Mouse (Mus musculus) stomach, embryonic 16.5 days (tissue): ENCODE data around the gene Panx1. TPM values are rescaled to one million over a fixed set of nuclear protein-coding genes. Genes with fewer than 3 reads are reported as not detected.
A peak's percentile ranks its signal among the peaks of the same experiment; 100 is the strongest.

Experiments
- ATAC-seq: fragments of 200-750 bp; cut with Nextera tagmentation; 2 replicates; pipeline ENCODE4 v1.8.0; 2017; ENCODE audit warnings: moderate number of reproducible peaks, moderate TSS enrichment; ENCODE audit not compliant: insufficient read depth, low FRiP score
- H3K27ac ChIP-seq: fragments of 300-500 bp; sonication (generic); 2 replicates; pipeline ENCODE4 v1.5.1; 2014; ENCODE audit warnings: low read length
- H3K27me3 ChIP-seq: fragments of 300-500 bp; sonication (generic); 2 replicates; pipeline ENCODE4 v1.6.1; 2014; ENCODE audit warnings: low read length, control low read depth, mixed read lengths; ENCODE audit not compliant: control insufficient read depth, insufficient read depth
- H3K36me3 ChIP-seq: fragments of 300-500 bp; sonication (generic); 2 replicates; pipeline ENCODE4 v1.6.1; 2014; ENCODE audit warnings: low read length; ENCODE audit not compliant: control insufficient read depth, insufficient read depth
- H3K4me1 ChIP-seq: fragments of 300-500 bp; sonication (generic); 2 replicates; pipeline ENCODE4 v1.6.1; 2014; ENCODE audit warnings: low read length, control low read depth, mixed read lengths; ENCODE audit not compliant: control insufficient read depth, insufficient read depth
- H3K4me2 ChIP-seq: fragments of 300-500 bp; sonication (generic); 2 replicates; pipeline ENCODE4 v1.6.1; 2014; ENCODE audit warnings: low read depth, low read length, mixed read lengths
- H3K4me3 ChIP-seq: fragments of 300-500 bp; sonication (generic); replicated peaks from 2 replicates; pipeline ENCODE4 v1.5.1; 2014; ENCODE audit warnings: mild to moderate bottlenecking, low read length
- H3K9ac ChIP-seq: fragments of 300-500 bp; sonication (generic); 2 replicates; pipeline ENCODE4 v1.6.1; 2014; ENCODE audit warnings: low read length
- H3K9me3 ChIP-seq: fragments of 300-500 bp; sonication (generic); replicated peaks from 2 replicates; pipeline ENCODE4 v1.6.1; 2016; ENCODE audit warnings: low read length, control low read depth; ENCODE audit not compliant: control insufficient read depth
- WGBS: fragments of 180-500 bp; shearing (Covaris S2); extraction: QIAGEN DNeasy Blood & Tissue Kit; methylation state at CpG from one replicate; pipeline ENCODE4 v1.1.7; 2014; 5-methylcytosine and 5-hydroxymethylcytosine counted together
- polyA plus RNA-seq: library from polyadenylated mRNA; unstranded; fragments of >200 nt; fragmentation: Nextera tagmentation; extraction: Ambion mirVana; gene quantifications from 2 replicates; pipeline ENCODE4 v1.2.1, GENCODE M21; 2015

The Panx1 gene
- polyA plus RNA-seq, 1 experiment from 2014 or later = 25.9 TPM

- no peak overlapping the region for H3K4me3 ChIP-seq
- WGBS = 81% methylated on average over 11 of the region's 11 CpGs
- peaks cover 12% of the 10 kb centered on the region for H3K4me1 ChIP-seq
- H3K36me3 ChIP-seq = no peaks in the 10 kb centered on the region
- ATAC-seq = no peak
- no peak overlapping the region for H3K9ac ChIP-seq
- no peaks in the 10 kb centered on the region for H3K9me3 ChIP-seq
- no peak overlapping the region for H3K27ac ChIP-seq
- H3K4me2 ChIP-seq = no peak overlapping the region
- H3K27me3 ChIP-seq = no peaks in the 10 kb centered on the region
Observed at GRCm38 (mm10) chr9:15041556-15041955, 3.7 kb downstream of the Panx1 start.

DNA sequence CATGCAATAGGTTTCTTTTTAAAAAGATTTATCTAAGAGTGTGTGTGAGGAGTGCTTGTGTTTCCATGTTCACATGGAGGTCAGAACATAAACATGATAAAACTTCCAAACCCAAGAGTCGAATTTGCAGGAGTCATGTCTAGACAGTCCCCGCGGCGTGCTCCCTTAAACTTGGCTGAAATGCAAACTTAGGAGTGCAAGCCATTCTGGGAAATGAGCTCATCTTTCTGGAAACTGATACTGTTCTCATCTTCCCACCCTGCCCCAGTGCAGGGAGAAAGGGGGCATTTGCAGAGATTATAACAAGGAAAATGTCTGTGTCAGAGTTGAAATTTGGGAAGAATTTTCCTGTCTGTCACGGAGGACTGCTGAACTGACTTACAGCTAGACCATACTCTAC is 5.4 kb downstream of the Panx1 start:
- Histone ChIP-seq H3K9ac (no peak overlapping the region), H3K36me3 (no peaks in the 10 kb centered on the region), H3K4me3 (no peak overlapping the region), H3K27ac (no peak overlapping the region), H3K4me2 (no peak overlapping the region), H3K27me3 (no peaks in the 10 kb centered on the region), H3K4me1 (peaks cover 15% of the 10 kb centered on the region), H3K9me3 (no peaks in the 10 kb centered on the region)
- ATAC-seq = no peak
- 89% methylated on average over 5 of the region's 5 CpGs for WGBS

- WGBS = 49% methylated on average over 3 of the region's 3 CpGs
- ATAC-seq = 0 out of 2 replicates have a peak, but pooled peaks have one; percentile 2
- H3K9ac ChIP-seq = no peak overlapping the region
Observed at GRCm38 (mm10) chr9:15037704-15038103, 7.6 kb downstream of the Panx1 start.

DNA sequence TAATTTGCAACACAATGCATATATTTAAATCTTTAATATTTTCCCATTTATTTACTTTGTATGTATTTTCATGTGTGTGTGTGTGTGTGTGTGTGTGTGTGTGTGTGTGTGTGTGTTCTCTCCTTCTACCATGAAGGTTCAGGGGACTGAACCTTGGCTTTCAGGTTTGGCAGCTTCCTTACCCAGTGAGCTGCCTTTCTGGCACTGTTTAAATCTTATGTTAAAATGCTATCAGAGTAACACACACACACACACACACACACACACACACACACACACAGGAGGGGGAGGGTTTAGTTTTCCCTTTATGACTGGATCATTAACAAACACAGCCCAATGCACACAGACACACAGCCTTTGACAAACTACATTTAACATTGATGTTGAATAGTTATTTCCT is 8.0 kb downstream of the Panx1 start:
- no peak overlapping the region for H3K4me2 ChIP-seq
- H3K36me3 ChIP-seq = no peaks in the 10 kb centered on the region
- no peak overlapping the region for H3K9ac ChIP-seq
- H3K27me3 ChIP-seq = no peaks in the 10 kb centered on the region
- H3K4me1 ChIP-seq = peaks cover 11% of the 10 kb centered on the region
- H3K9me3 ChIP-seq = no peaks in the 10 kb centered on the region
- peak overlapping the region; percentile 71 for H3K27ac ChIP-seq
- no peak overlapping the region for H3K4me3 ChIP-seq
- ATAC-seq = peak; percentile 42; the same call in 1 of the 2 replicates

More at GRCm38 (mm10) chr9:15037704-15038103, 7.6 kb downstream of the Panx1 start:
- Histone ChIP-seq H3K4me2 (no peak overlapping the region), H3K27me3 (no peaks in the 10 kb centered on the region), H3K36me3 (no peaks in the 10 kb centered on the region), H3K27ac (peak overlapping the region; percentile 71), H3K4me3 (no peak overlapping the region), H3K9me3 (no peaks in the 10 kb centered on the region), H3K4me1 (peaks cover 11% of the 10 kb centered on the region)

DNA sequence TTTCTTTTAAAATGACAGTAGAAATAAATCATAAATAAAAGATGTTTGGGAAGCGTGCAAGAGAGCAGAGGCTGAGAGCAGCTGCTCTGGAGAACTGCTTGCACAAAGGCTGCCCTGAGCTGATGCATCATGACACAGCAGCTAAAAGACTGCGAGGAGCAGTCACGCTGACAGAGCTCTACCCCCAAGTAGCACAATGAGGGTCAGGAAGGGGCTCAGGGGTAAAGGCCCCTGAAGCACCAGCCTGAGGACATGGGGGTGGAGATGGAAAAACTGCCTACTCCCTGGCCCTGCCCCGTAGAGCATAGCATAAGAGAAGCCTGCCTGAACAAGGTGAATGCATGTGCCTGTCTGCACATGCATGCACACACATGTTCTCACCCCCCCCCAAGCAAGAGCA is 8.5 kb downstream of the Panx1 start:
- WGBS = 43% methylated on average over 4 of the region's 4 CpGs
- no peaks in the 10 kb centered on the region for H3K36me3 ChIP-seq
- peak; percentile 45; the same call in 1 of the 2 replicates for ATAC-seq
- no peak overlapping the region for H3K4me2 ChIP-seq
- 0 out of 2 replicates have a peak overlapping the region, but pooled peaks have one; percentile 21 for H3K9ac ChIP-seq
- no peaks in the 10 kb centered on the region for H3K27me3 ChIP-seq
- no peak overlapping the region for H3K4me3 ChIP-seq
- H3K4me1 ChIP-seq = peaks cover 11% of the 10 kb centered on the region
- peak overlapping the region; percentile 55; the same call in 1 of the 2 replicates for H3K27ac ChIP-seq
- H3K9me3 ChIP-seq = no peaks in the 10 kb centered on the region

GRCm38 (mm10) chr9:15036405-15036804 is 8.9 kb downstream of the Panx1 start:
- Histone ChIP-seq H3K27me3 (no peaks in the 10 kb centered on the region), H3K4me2 (no peak overlapping the region), H3K36me3 (no peaks in the 10 kb centered on the region), H3K4me1 (peaks cover 11% of the 10 kb centered on the region), H3K9ac (no peak overlapping the region), H3K27ac (no peak overlapping the region), H3K4me3 (no peak overlapping the region), H3K9me3 (no peaks in the 10 kb centered on the region)
- no peak for ATAC-seq
- 87% methylated on average over 2 of the region's 2 CpGs for WGBS

DNA sequence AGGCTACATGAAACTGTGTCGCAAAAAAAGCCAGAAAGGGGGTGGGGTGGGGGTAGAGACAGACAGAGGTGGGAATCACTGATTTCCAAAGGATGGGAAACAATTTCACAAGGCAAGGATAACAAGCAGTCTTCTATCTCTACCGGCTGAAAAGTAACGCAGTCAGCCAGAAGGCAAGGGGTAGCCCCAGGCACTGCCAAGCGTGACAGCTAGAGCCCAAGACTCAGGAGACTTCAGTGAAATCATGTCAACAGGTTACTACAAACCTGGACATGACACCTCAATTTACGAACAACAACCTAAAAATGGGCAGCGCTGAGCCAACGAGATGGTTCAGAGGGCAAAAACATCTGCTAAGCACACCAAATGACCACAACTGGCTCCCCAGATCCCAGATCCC is 9.3 kb downstream of the Panx1 start:
- Histone ChIP-seq H3K36me3 (no peaks in the 10 kb centered on the region), H3K4me3 (no peak overlapping the region), H3K27ac (no peak overlapping the region), H3K9ac (no peak overlapping the region), H3K4me1 (peaks cover 11% of the 10 kb centered on the region), H3K4me2 (no peak overlapping the region), H3K27me3 (no peaks in the 10 kb centered on the region), H3K9me3 (no peaks in the 10 kb centered on the region)
- no peak for ATAC-seq
- 95% methylated on average over 7 of the region's 7 CpGs for WGBS

DNA sequence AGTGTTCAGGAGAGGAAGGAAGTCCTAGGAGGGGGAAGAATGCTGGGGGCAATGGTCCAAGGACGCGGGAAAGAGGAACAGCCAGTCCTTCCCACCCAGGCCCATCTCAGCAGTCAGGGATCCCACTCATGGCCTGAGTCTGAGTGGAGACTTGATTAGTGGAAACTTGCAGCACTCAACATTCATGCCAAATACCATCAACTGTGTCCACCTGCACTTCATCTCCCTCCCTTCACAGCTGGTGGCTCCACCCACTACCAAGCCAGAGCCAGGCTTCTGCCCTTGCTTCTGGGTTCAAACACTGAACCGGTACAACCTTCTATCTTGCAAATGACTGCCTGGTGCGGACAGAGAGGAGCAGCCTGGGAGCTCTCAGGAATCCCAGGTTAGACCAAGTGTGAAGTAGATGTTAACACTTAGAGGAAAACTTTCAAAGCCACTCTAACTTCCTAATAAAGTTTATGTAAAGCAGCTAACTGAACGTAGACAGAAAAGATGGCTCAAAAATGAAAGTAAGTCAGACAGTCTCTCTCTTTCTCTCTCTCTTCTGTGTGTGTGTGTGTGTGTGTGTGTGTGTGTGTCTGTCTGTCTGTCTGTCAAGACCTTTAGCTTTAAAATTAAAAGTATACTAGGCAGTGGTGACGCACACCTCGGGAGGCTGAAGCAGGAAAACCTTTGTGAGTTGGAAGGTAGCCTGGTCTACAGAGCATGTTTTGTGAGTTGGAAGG is 10.6 kb downstream of the Panx1 start:
- H3K27ac ChIP-seq = no peak overlapping the region
- no peaks in the 10 kb centered on the region for H3K36me3 ChIP-seq
- 75% methylated on average over 7 of the region's 7 CpGs for WGBS
- H3K27me3 ChIP-seq = no peaks in the 10 kb centered on the region
- ATAC-seq = no peak
- no peak overlapping the region for H3K9ac ChIP-seq
- peaks cover 11% of the 10 kb centered on the region for H3K4me1 ChIP-seq
- no peaks in the 10 kb centered on the region for H3K9me3 ChIP-seq
- no peak overlapping the region for H3K4me2 ChIP-seq
- no peak overlapping the region for H3K4me3 ChIP-seq

GRCm38 (mm10) chr9:15033568-15034160 is 11.6 kb downstream of the Panx1 start:
- H3K36me3 ChIP-seq = no peaks in the 10 kb centered on the region
- no peak overlapping the region for H3K9ac ChIP-seq
- H3K4me3 ChIP-seq = no peak overlapping the region
- H3K9me3 ChIP-seq = no peaks in the 10 kb centered on the region
- peaks cover 11% of the 10 kb centered on the region for H3K4me1 ChIP-seq
- 67% methylated on average over 5 of the region's 5 CpGs for WGBS
- no peak overlapping the region for H3K4me2 ChIP-seq
- no peaks in the 10 kb centered on the region for H3K27me3 ChIP-seq
- no peak overlapping the region for H3K27ac ChIP-seq
- no peak for ATAC-seq
